Mouse (Mus musculus): ENCODE measurements around the gene Vps11. TPM values are rescaled to one million over a fixed set of nuclear protein-coding genes. Genes with fewer than 3 reads are reported as not detected.
A peak's percentile ranks its signal among the peaks of the same experiment; 100 is the strongest.
"Not testable (repeated sequence)": the region's sequence is repeated elsewhere in the genome, so short reads cannot be mapped to it uniquely, and the experiment has no call there.

Vps11 gene
- total RNA-seq, 2 experiments from 2014 or later: 21.1 to 25.8 TPM

DNA sequence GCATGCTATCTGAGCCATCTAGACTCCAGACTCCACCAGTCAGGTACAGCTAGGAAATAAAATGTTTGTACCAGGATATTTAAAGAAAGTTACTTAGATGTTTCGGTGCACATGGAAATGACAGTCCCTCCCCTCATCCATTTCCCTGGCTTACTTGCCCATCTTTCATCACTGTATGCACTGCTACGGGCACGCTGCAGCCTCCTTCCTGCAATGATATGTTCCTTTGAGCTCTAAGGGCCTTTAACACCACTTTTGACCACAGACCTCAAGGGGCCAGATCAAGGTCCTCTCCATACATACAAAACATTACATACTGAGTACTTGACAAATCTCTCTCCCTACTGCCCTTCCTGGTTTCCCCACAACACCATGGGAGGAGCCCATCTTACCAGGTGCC is 24.5 kb downstream of the Vps11 start:
- no peak for ATAC-seq (replicated peaks; ENCODE audit: poor library complexity, severe bottlenecking)

- not testable (repeated sequence) for ATAC-seq (replicated peaks; ENCODE audit: poor library complexity, severe bottlenecking)
Observed at GRCm38 (mm10) chr9:44336513-44336912, 25.0 kb downstream of the Vps11 start.

GRCm38 (mm10) chr9:44336093-44336406 is 25.4 kb downstream of the Vps11 start:
- ATAC-seq (replicated peaks; ENCODE audit: poor library complexity, severe bottlenecking): no peak

GRCm38 (mm10) chr9:44335331-44336092 is 26.0 kb downstream of the Vps11 start:
- peak; percentile 1; the same call in 1 of the 2 replicates for ATAC-seq (replicated peaks; ENCODE audit: poor library complexity, severe bottlenecking)

GRCm38 (mm10) chr9:44334396-44335330 is 26.8 kb downstream of the Vps11 start, which contains the start of gene H2afx:
TSS of gene H2afx (plus strand) at chr9:44334694.
- peak; percentile 87 for ATAC-seq (replicated peaks; ENCODE audit: poor library complexity, severe bottlenecking)

- no peak for ATAC-seq (replicated peaks; ENCODE audit: poor library complexity, severe bottlenecking)
Observed at GRCm38 (mm10) chr9:44332918-44333638, 28.4 kb downstream of the Vps11 start.

DNA sequence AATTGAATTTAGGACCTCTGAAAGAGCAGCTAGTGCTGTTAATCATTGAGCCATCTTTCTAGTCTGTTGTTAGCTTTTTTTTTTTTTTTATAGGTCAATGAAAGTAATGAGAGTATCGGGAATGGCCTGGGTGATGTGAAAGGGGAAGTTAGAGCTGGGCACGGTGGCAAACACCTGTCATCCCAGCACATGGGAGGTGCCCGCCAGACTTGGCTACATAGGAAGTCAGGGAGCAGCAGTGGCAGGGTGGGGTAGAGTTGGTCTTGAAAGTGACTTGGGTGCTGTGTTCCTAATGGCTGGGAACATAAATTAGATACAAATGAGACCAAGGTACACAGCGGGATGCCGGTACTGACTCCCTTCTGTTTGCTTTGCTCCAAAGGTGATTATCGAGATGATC is 30.7 kb downstream of the Vps11 start:
- no peak for ATAC-seq (replicated peaks; ENCODE audit: poor library complexity, severe bottlenecking)

DNA sequence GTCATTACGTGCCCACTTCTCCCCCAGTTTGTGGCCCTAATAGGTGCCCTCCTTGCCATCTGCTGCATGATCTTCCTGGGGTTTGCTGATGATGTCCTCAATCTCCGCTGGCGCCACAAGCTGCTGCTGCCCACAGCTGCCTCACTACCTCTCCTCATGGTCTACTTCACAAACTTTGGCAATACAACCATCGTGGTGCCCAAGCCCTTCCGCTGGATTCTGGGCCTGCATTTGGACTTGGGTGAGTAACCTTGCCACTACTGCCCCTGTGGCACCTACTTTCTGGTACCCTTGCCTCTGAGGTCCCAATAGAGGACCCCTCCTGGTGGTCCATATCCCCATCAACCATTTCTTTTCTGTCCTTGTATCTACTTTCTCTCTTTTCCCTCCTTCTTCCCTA is 33.5 kb downstream of the Vps11 start:
- ATAC-seq (replicated peaks; ENCODE audit: poor library complexity, severe bottlenecking): no peak

- peak; percentile 8; the same call in 1 of the 2 replicates for ATAC-seq (replicated peaks; ENCODE audit: poor library complexity, severe bottlenecking)
Observed at GRCm38 (mm10) chr9:44327064-44327711, 34.3 kb downstream of the Vps11 start.

GRCm38 (mm10) chr9:44326371-44327063 is 35.0 kb downstream of the Vps11 start:
- ATAC-seq (replicated peaks; ENCODE audit: poor library complexity, severe bottlenecking): peak; percentile 80

GRCm38 (mm10) chr9:44325768-44326370 is 35.6 kb downstream of the Vps11 start, which contains the start of gene Dpagt1:
TSS of gene Dpagt1 (plus strand) at chr9:44326019.
- ATAC-seq (replicated peaks; ENCODE audit: poor library complexity, severe bottlenecking): no peak

GRCm38 (mm10) chr9:44325032-44325767 is 36.3 kb downstream of the Vps11 start:
- not testable (repeated sequence) for ATAC-seq (replicated peaks; ENCODE audit: poor library complexity, severe bottlenecking)

DNA sequence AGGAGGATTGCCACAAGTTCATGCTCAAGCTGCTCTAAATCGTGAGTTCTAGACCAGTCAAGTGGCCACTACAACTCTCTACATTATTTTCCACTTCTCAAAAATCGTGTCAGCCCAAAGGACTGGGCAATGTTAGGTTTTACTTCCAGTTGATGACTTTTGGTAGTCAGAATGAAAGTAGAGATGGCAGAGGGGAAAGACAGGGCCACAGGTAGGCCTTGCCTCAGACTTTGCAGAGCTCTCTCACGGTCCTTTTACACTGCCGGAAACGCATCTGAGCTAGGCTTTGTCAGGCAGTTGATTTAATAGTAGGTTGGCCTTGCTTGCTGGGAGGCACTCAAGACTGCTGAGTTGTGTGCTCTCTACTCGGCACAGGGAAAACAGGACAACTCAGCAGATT is 37.3 kb downstream of the Vps11 start:
- no peak for ATAC-seq (replicated peaks; ENCODE audit: poor library complexity, severe bottlenecking)

GRCm38 (mm10) chr9:44323656-44324055 is 37.8 kb downstream of the Vps11 start:
- ATAC-seq (replicated peaks; ENCODE audit: poor library complexity, severe bottlenecking): not testable (repeated sequence)

DNA sequence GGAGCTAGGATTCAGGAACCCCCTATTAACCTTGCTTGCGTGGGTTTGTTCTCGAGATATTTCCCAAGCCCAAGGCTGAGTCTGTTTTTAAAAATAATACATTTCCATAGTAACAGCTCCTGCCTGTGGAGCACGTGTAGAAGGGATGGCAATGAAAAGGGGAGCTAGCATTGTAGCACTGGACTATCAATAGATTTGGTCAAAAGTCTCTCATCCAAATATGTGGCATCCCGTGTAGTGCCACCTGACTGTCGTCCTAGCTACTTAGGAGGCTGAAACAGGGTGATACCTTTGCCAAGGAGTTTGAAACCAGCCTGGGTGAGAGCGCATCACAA is 40.7 kb downstream of the Vps11 start:
- 0 out of 2 replicates have a peak, but pooled peaks have one; percentile 26 for ATAC-seq (replicated peaks; ENCODE audit: poor library complexity, severe bottlenecking)

GRCm38 (mm10) chr9:44319887-44320798 is 41.3 kb downstream of the Vps11 start, which contains the start of gene C2cd2l:
TSS of gene C2cd2l (minus strand) at chr9:44320285.
- peak; percentile 85 for ATAC-seq (replicated peaks; ENCODE audit: poor library complexity, severe bottlenecking)

Measured in granulocyte monocyte progenitor cell, adult 5-6 weeks (primary cell).